Mouse (Mus musculus) megakaryocyte, embryonic 14.5 days (primary cell): ENCODE results near the gene Lrpprc.

ENCODE experiments used
- FLI1 ChIP-seq: IDR thresholded peaks from 2 replicates; pipeline ENCODE4 v1.6.1; 2012; ENCODE audit warnings: low read length, inconsistent platforms, mixed read lengths
- GATA1 ChIP-seq: IDR thresholded peaks from 3 replicates; pipeline ENCODE4 v1.6.1; 2012; ENCODE audit warnings: mixed read lengths, low read length, inconsistent platforms, borderline replicate concordance

- no peak for TF ChIP-seq GATA1
- no peak for TF ChIP-seq FLI1
Observed at GRCm38 (mm10) chr17:84689316-84689715, 101.3 kb downstream of the Lrpprc start.
